Mouse (Mus musculus) gastrocnemius, postnatal 36 days (tissue): ENCODE results near the gene Tifa. TPM values are rescaled to one million over a fixed set of nuclear protein-coding genes. Genes with fewer than 3 reads are reported as not detected.
"Not testable (repeated sequence)": the region's sequence is repeated elsewhere in the genome, so short reads cannot be mapped to it uniquely, and the experiment has no call there.

Experiments
- DNase-seq, 2 experiments: peaks; one replicate each; pipeline ENCODE4 v3.0.0; 2022
- intact Hi-C: fragments of 180-260 bp; cut with DNase I; formaldehyde crosslinking; loops from one replicate; pipeline ENCODE4 v1.15.1; 2025
- total RNA-seq, 2 experiments: library from RNA; stranded (reverse); gene quantifications; 2 replicates each; pipeline ENCODE4 v1.2.3; 2021

The Tifa gene
- total RNA-seq, 2 experiments from 2014 or later: 0.59 to 1.0 TPM

- no peak for DNase-seq
- intact Hi-C loops: no loop called here
Measured at GRCm38 (mm10) chr3:127782921-127783320, 6.7 kb upstream of the Tifa start.

- DNase-seq, intact Hi-C loops: not testable (repeated sequence)
Measured at GRCm38 (mm10) chr3:127783680-127784079, 5.9 kb upstream of the Tifa start.

- no peak for DNase-seq
- intact Hi-C loops: no loop called here
Measured at GRCm38 (mm10) chr3:127787032-127787431, 2.6 kb upstream of the Tifa start.

- intact Hi-C loops: no loop called here
Measured at GRCm38 (mm10) chr3:127788038-127788437, 1.6 kb upstream of the Tifa start.

GRCm38 (mm10) chr3:127788919-127789318 is 686 bp upstream of the Tifa start:
- intact Hi-C loops: no loop called here
- no peak for DNase-seq

More at GRCm38 (mm10) chr3:127788038-127788437, 1.6 kb upstream of the Tifa start:
- DNase-seq: no peak

GRCm38 (mm10) chr3:127790234-127791055 is 840 bp downstream of the Tifa start:
- intact Hi-C loops: loop anchor here (5.0 kb wide), 1 partner anchor 47 kb away; the partner anchor contains the start of gene Ap1ar
- DNase-seq: peak; percentile 16 to 20

- no peak for DNase-seq
- intact Hi-C loops: loop anchor here (5.0 kb wide), 1 partner anchor 46 kb away; the partner anchor contains the start of gene Ap1ar
Measured at GRCm38 (mm10) chr3:127791056-127791483, 1.5 kb downstream of the Tifa start.

- intact Hi-C loops: loop anchor here (5.0 kb wide), 1 partner anchor 45 kb away; the partner anchor contains the start of gene Ap1ar
- DNase-seq: no peak
Measured at GRCm38 (mm10) chr3:127791595-127792561, 2.3 kb downstream of the Tifa start.

GRCm38 (mm10) chr3:127793022-127793421 is 3.4 kb downstream of the Tifa start:
- intact Hi-C loops: loop anchor here (5.0 kb wide), 1 partner anchor 44 kb away; the partner anchor contains the start of gene Ap1ar
- no peak for DNase-seq

GRCm38 (mm10) chr3:127795762-127796161 is 6.2 kb downstream of the Tifa start:
- no peak for DNase-seq
- intact Hi-C loops: no loop called here

GRCm38 (mm10) chr3:127796271-127796670 is 6.7 kb downstream of the Tifa start:
- intact Hi-C loops: no loop called here

GRCm38 (mm10) chr3:127801162-127801561 is 11.6 kb downstream of the Tifa start:
- intact Hi-C loops: no loop called here
- DNase-seq: no peak

More at GRCm38 (mm10) chr3:127796271-127796670, 6.7 kb downstream of the Tifa start:
- no peak for DNase-seq

- intact Hi-C loops: no loop called here
- DNase-seq: no peak
Measured at GRCm38 (mm10) chr3:127802814-127803213, 13.2 kb downstream of the Tifa start.

- DNase-seq: no peak
- intact Hi-C loops: no loop called here
Measured at GRCm38 (mm10) chr3:127804439-127804838, 14.8 kb downstream of the Tifa start.

GRCm38 (mm10) chr3:127805071-127805470 is 15.5 kb downstream of the Tifa start:
- DNase-seq: no peak
- intact Hi-C loops: no loop called here

GRCm38 (mm10) chr3:127805991-127806390 is 16.4 kb downstream of the Tifa start:
- intact Hi-C loops: no loop called here

GRCm38 (mm10) chr3:127807846-127808245 is 18.2 kb downstream of the Tifa start:
- no peak for DNase-seq
- intact Hi-C loops: no loop called here

More at GRCm38 (mm10) chr3:127805991-127806390, 16.4 kb downstream of the Tifa start:
- no peak for DNase-seq

- intact Hi-C loops: no loop called here
- DNase-seq: no peak
Measured at GRCm38 (mm10) chr3:127809103-127809502, 19.5 kb downstream of the Tifa start.

GRCm38 (mm10) chr3:127817120-127817683 is 27.6 kb downstream of the Tifa start:
- DNase-seq: no peak
- intact Hi-C loops: no loop called here
